Comparison of ENCODE assay signal across 10 mouse cellular contexts in the genomic region with DNA sequence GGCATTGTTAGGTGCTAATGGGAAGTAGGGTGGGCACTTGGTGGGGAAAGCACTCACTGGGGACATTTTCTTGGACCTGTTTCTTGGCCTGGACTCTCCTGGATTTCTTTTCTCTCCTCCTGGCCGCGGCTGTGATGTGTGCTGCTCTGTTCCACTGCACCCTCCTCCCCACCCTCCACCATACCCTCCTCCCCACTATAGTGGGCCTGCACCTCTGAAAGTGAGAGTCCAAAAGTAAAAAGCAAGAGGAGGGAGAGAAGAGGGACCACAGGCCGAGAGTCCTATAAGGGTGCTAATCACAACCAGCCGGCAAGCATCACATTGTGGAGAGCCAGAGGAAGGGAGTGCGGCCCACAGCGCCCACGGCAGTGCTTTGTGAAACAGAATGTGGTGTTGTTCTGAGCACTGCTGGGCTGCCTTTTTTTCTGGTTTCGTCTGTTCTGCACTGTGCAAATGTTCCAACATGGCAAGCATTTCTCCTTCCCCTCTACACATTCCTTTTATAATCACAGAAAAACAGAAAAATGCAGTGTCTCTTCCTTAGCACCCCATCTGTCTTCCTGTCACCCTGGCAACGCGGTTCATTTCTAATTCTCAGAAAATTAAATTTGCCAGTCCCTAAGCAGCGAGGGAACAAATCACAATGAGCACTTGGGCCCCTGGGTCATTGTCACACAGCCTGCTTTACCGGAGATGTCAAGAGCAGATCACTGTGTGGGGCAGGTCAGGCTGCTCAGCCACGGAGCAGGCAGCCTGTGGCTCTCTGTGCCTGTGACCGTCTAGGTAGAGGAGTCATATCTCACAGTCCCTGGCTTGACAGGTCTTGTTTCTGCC. TPM values are rescaled to one million over a fixed set of nuclear protein-coding genes. Genes with fewer than 3 reads are reported as not detected.
DNase-seq lines count a peak whose midpoint lies in the region; ATAC-seq lines count a peak whose summit lies in the region.
"Had no signal": no experiment of that assay in that cellular context is flagged by ENCODE, and none has a peak within 500 bp of the region (broad histone marks: within the 10 kb centered on the region; RNA-seq: fewer than 3 reads in every experiment).

No protein-coding gene starts in this region.

- H3K9me3 ChIP-seq in midbrain, embryonic 15.5 days = no peaks in the 10 kb centered on the region
- H3K9me3 ChIP-seq in liver, embryonic 11.5 days (ENCODE audit: control insufficient read depth, low read length) = no peaks in the 10 kb centered on the region

- intact Hi-C loops in heart, postnatal 25 days (cut with DNase I) = no loop called here

- H3K4me2 ChIP-seq in midbrain, embryonic 15.5 days = no peak overlapping the region
- no peak overlapping the region for H3K4me2 ChIP-seq in liver, embryonic 11.5 days

- no peaks in the 10 kb centered on the region for H3K27me3 ChIP-seq in midbrain, embryonic 15.5 days (replicated peaks)
- H3K27me3 ChIP-seq in liver, embryonic 11.5 days (replicated peaks; ENCODE audit: control insufficient read depth, insufficient read depth, low read length) = no peaks in the 10 kb centered on the region

- no peak overlapping the region for H3K9ac ChIP-seq in midbrain, embryonic 15.5 days
- H3K9ac ChIP-seq in liver, embryonic 11.5 days (ENCODE audit: low read depth, low read length) = no peak overlapping the region

- H3K27ac ChIP-seq in midbrain, embryonic 15.5 days = peak overlapping the region; percentile 58
- H3K27ac ChIP-seq in liver, embryonic 11.5 days (ENCODE audit: low read depth, low read length) = no peak overlapping the region

- ATAC-seq in midbrain, embryonic 15.5 days (replicated peaks) = peak; percentile 30; the same call in 1 of the 2 replicates
- no peak for ATAC-seq in liver, embryonic 11.5 days (replicated peaks; ENCODE audit: low FRiP score)

- H3K4me3 ChIP-seq in midbrain, embryonic 15.5 days = no peak overlapping the region
- no peak overlapping the region for H3K4me3 ChIP-seq in liver, embryonic 11.5 days (ENCODE audit: low read depth, low read length)

- peak; percentile 5 for DNase-seq in embryo, embryonic 10.5 days (ENCODE audit: low spot score)
- no peak for DNase-seq in embryo, embryonic 9.5 days (ENCODE audit: extremely low spot score)
- DNase-seq in forelimb bud, embryonic 11.5 days (ENCODE audit: low read depth, low spot score) = peak; percentile 34
- peak; percentile 72 to 86 for DNase-seq in layer of hippocampus, postnatal 14 days (ENCODE audit: low spot score in 2 of 2)
- DNase-seq in liver, embryonic 11.5 days (ENCODE audit: low spot score) = no peak
- no peak for DNase-seq in heart, postnatal 25 days (ENCODE audit: low spot score)
- no peak for DNase-seq in thymus, postnatal 36 days
- DNase-seq: embryo, embryonic 11 days; kidney, adult 11 months had no signal

- no peaks in the 10 kb centered on the region for H3K36me3 ChIP-seq in midbrain, embryonic 15.5 days (replicated peaks)
- no peaks in the 10 kb centered on the region for H3K36me3 ChIP-seq in liver, embryonic 11.5 days (ENCODE audit: control insufficient read depth, insufficient read depth, low read length)

- H3K4me1 ChIP-seq in midbrain, embryonic 15.5 days = peaks cover 5% of the 10 kb centered on the region
- H3K4me1 ChIP-seq in liver, embryonic 11.5 days (replicated peaks; ENCODE audit: control insufficient read depth, insufficient read depth, low read length) = no peaks in the 10 kb centered on the region

- 40% methylated on average over 14 of the region's 14 CpGs for WGBS in midbrain, embryonic 15.5 days
- 61% methylated on average over 14 of the region's 14 CpGs for WGBS in liver, embryonic 11.5 days

RNA-seq across cellular contexts. Expression of a gene that starts 29.5 kb away (rescaled TPM):
- 1 to 10 TPM; 4.6 to 5.4 TPM for total RNA-seq in layer of hippocampus, postnatal 14 days (2021)
- polyA plus RNA-seq in midbrain, embryonic 15.5 days (2015; fragmentation: Nextera tagmentation; extraction: Ambion mirVana) = 0.18 and 0.24 TPM in 2 replicates
- polyA plus RNA-seq in liver, embryonic 11.5 days (2014; fragmentation: Nextera tagmentation; extraction: Ambion mirVana) = 0.10 TPM in 1 of 2 replicates, not detected in the other
- 10 to 100 TPM; 32.1 to 42.1 TPM for total RNA-seq in heart, postnatal 25 days (2021)

RNA-seq across cellular contexts. Expression of a gene that starts 43.9 kb away (rescaled TPM):
- 10 to 100 TPM; 11.6 to 14.0 TPM for total RNA-seq in layer of hippocampus, postnatal 14 days (2021)
- 0.22 TPM in 2 replicates for polyA plus RNA-seq in midbrain, embryonic 15.5 days (2015; fragmentation: Nextera tagmentation; extraction: Ambion mirVana)
- polyA plus RNA-seq in liver, embryonic 11.5 days (2014; fragmentation: Nextera tagmentation; extraction: Ambion mirVana) = 0.13 and 0.23 TPM in 2 replicates
- total RNA-seq in heart, postnatal 25 days (2021) = 10 to 100 TPM; 15.0 to 23.3 TPM

RNA-seq across cellular contexts. Expression of a gene that starts 52.8 kb away (rescaled TPM):
- total RNA-seq in layer of hippocampus, postnatal 14 days (2021) = 10 to 100 TPM; 80.0 to 81.9 TPM
- 123 and 125 TPM in 2 replicates for polyA plus RNA-seq in midbrain, embryonic 15.5 days (2015; fragmentation: Nextera tagmentation; extraction: Ambion mirVana)
- polyA plus RNA-seq in liver, embryonic 11.5 days (2014; fragmentation: Nextera tagmentation; extraction: Ambion mirVana) = 39.9 and 48.5 TPM in 2 replicates
- total RNA-seq in heart, postnatal 25 days (2021) = 10 to 100 TPM; 15.6 to 17.8 TPM

RNA-seq across cellular contexts. Expression of a gene that starts 55.2 kb away (rescaled TPM):
- 10 to 100 TPM; 16.0 to 17.1 TPM for total RNA-seq in layer of hippocampus, postnatal 14 days (2021)
- 14.6 and 16.0 TPM in 2 replicates for polyA plus RNA-seq in midbrain, embryonic 15.5 days (2015; fragmentation: Nextera tagmentation; extraction: Ambion mirVana)
- polyA plus RNA-seq in liver, embryonic 11.5 days (2014; fragmentation: Nextera tagmentation; extraction: Ambion mirVana) = 9.5 and 9.7 TPM in 2 replicates
- total RNA-seq in heart, postnatal 25 days (2021) = 1 to 10 TPM; 6.2 to 6.6 TPM

Comparison
In these comparisons a context has a peak if more than half of its experiments do, and no peak if none do; other contexts are left out.
1. DNase-seq: peak in embryo, embryonic 10.5 days (single experiment), forelimb bud, embryonic 11.5 days (single experiment) and layer of hippocampus, postnatal 14 days (2 of 2); none in embryo, embryonic 9.5 days (single experiment), liver, embryonic 11.5 days (single experiment), heart, postnatal 25 days (single experiment) and thymus, postnatal 36 days (0 of 2).
2. RNA of a gene that starts 29.5 kb away (total RNA-seq): 32.1 to 42.1 TPM in heart, postnatal 25 days; 4.6 to 5.4 TPM in layer of hippocampus, postnatal 14 days; every median in the first group is over 4 times any median in the second.
3. RNA of a gene that starts 52.8 kb away (total RNA-seq): 80.0 to 81.9 TPM in layer of hippocampus, postnatal 14 days; 15.6 to 17.8 TPM in heart, postnatal 25 days; every median in the first group is over 4 times any median in the second.